Mouse (Mus musculus) embryo, embryonic 11 days (tissue): ENCODE measurements around the gene Knop1.
A peak's percentile ranks its signal among the peaks of the same experiment; 100 is the strongest.

Experiments
- DNase-seq: peaks from one replicate; pipeline ENCODE4 v3.0.0-alpha.2; 2015

The Knop1 gene

DNA sequence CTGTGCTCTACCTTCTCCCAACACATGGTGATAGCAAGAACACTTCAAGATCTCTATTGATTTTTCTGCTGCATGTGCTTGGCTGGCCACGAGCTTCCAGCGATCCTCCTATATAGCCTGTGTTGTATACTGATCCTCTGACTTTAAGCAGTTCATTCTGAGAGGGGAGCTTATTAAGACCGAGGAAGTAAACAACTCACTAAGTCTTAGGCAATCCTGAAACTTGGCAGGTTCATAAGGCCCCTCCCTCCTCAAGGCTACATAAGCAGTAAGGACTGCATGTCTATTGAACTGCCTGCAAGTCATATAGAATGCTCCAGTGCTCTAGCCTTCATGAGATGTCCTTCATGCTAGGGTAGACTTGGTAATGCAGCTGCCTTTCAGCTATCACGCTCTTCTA lies 9.7 kb downstream of the Knop1 start:
- DNase-seq, result no peak

DNA sequence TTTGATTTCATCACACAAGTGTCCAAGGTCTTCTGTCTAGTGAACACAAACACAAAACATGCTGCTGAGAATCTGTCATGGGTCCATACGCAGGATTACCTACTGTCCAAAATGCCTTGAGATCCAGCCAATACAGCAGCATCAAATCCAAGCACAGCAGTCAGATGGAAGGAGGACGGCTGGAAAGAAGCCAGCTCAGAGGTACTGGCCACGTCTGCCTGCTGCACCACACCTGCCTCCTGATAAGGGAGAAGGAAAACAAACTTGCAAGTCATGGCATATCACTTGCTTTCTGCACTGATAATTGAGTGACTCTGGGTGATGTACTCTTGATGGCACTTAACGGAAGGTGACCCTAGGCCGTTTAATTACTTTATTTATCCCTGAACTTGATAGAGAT lies 10.9 kb downstream of the Knop1 start:
- no peak for DNase-seq

DNA sequence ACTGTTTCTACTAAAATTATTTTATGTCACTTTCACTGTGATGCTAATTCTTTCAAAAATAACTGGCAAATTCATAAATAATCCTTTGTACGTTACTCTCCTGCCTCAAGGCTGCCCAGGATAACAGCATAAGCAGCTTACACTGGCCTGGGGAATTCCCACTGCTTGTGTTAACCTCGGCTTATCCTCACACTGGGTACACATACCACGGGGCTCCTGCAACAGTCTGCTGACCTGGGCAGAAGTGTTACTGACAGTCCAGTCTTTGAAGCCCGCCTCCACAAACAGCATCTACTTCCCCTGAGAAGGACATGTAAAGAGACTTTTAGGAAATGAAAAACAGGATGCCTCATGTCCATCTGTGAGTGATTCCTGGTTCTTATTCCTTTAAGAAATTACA lies 13.1 kb downstream of the Knop1 start:
- no peak for DNase-seq

DNA sequence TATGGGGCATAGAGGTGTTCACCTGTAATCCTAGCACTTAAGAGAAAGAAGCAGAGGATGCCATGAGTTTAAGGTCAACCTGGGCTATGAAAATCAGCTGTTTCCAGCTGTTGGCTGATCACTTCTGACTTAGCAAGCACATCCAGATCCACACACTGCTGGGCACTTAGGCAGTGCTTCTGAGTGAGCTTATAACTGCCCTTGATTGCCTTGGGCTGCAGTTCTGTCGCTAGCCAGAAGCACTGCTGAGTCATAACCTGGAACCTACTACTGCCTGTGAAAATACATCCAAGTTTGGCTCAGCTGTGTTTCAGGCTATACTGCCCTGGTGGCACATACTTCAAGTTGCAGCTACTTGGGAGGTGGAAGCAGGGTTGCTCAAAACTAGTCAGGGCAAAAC lies 14.3 kb downstream of the Knop1 start:
- no peak for DNase-seq

DNA sequence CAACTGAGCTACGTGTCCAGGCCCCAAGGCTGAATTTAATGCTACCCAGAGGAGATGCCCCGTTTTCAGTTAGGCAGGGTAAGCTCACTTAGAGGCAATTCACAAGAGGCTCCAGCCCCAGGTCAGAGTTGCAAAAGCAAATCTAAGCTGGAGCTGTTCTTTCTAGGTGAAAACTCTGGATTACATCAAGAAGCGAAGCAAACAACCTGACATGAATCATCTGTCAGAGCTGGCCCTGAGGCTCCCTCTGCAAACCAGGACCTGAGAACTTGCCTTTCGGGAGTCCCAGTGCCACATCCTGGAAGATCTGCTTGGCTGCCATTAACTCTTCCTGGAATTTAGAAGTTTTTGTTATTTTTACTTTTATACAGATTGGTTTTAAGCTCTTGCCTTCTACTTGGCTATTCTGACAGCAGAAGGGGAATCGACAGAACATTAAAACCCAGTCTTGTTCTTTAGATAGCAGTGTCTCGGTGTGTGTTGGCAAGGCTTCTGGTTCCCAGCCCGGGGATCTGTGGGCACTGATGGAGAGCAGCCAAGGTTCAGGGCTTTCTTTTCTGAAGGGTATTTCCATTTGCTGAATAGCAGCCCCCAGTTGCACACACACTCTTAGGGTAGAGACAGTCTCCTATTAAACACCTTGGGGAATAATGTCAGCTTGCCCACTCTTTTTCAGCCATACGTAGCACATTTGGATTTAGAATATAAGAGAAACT lies 14.9 kb downstream of the Knop1 start:
- DNase-seq, result no peak

DNA sequence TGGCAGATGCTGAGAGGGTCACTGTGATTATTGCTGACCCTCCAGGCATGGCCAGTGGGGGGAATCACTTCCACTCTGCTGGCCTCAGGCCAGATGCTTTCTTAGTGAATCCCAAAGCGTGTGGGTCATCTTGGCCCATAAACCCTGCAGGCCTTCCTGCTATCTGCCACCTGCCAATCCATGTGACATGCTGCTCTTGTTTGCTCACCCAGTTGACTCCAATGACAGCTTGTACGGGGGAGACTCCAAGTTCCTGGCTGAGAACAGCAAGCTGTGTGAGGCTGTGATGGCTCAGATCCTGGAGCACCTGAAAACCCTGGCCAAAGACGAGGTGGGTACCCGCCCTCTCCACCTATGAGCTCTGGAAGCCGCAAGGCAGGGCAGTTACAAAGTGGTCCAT lies 18.2 kb downstream of the Knop1 start:
- DNase-seq, result no peak

DNA sequence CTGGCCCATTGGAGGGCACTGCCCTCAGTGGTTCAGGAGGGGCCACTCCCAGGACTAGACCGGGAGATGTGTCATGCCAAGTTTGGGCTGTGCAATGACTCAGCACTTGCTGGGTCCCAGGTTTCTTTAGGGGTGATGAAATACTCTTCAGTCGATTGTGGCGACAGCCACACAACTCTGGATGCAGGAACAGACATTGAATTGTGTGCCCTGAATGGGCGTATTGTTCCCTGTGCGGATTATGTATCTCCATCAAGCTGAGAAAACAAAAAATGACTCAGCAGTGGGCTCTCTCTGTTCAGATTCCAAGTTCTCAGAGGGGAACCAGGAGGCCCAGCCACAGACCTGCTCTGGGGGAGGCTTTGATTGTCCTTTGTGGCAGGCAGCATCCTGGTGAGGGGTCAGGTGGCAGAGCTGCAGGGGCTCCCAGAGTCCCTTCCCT lies 28.1 kb downstream of the Knop1 start:
- peak; percentile 30 for DNase-seq

DNA sequence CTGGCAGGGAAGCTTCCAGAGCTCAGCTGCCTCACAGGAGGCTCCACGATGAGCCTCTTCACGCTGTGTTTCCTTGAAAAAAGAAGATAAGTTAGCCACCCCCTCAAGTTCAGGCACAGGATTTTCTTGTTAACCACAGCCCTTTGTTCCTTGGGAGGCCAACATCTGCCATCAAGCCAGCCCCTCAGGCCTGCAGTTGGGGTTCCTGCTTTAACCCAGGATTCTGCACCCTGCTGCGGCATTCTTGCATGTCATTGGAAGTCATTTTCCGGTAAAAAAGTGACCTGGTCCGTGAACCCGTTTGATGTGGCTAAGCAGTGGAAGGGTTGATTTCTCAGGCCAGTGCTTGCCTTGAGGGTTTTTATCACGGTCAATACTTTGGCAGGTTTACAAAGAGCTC lies 31.6 kb downstream of the Knop1 start:
- DNase-seq, result no peak

DNA sequence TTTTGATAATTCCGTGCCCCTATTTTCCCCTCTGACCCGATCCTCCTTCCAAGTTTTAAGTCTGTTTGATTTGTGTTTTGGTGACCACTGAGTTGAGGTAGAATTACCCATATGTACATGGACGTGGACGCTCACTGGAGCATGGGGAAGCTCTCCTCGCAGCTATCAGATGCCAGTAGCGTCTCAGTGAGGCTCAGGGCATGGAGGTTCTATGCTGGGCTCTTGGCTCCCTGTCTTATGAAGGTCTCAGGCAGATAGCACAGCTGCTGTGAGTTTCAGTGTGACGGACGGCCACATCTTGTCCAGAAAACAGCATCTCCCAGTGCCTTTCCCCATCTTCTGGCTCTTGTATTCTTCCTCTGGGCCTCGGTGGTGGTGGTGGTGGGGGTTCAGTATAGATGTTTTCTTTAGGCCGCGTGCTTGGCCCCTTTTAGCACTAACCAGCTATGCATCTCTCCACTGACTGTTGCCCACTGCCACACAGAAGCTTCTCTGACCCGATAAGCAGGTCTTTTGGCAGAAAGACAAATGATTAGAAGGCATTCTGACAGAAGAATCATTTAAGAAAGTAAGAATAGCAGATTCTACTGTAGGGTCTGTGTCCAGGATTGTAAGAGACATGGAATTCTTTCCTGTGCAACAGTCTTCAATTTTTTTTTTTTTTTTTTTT lies 34.0 kb downstream of the Knop1 start:
- DNase-seq, result no peak

DNA sequence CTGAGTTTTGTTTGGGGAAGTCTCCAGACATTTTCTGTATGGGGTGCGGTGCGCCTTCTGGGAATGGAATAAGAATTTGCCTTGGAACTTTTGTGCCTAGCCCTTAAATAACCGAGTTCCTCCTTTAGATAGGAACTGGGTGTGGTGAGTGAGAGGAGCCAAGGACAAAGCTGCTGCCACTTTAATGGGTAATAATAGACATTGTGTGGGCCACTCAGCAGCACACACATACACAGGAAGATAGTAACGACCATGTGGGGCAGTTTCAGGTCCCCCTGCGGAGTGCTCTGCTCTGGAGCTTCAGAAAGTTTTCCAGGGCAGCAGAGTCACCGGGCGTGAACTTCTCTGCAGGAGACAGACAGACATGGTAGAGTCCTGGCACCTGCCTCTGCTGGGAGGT lies 34.7 kb downstream of the Knop1 start:
- DNase-seq, result no peak

DNA sequence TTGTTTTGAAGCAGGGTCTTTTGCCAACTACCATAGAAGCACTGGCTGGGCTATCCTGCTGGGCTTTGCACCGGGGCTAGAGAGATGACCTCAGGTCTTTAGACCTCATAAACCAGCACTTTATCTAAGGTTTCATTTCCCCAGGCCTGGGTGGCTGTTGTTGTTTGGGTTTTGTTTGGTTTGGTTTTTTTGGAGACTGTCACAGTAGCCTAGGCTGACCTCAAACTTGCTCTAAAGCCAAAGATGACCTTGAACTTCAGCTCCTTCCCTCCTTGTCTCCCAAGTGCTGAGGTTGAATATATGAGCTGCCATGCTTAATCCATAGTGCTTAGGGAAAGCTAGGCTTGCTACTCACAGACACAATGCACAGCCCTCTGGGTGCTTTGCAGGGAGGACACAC lies 36.4 kb downstream of the Knop1 start:
- DNase-seq, result no peak

DNA sequence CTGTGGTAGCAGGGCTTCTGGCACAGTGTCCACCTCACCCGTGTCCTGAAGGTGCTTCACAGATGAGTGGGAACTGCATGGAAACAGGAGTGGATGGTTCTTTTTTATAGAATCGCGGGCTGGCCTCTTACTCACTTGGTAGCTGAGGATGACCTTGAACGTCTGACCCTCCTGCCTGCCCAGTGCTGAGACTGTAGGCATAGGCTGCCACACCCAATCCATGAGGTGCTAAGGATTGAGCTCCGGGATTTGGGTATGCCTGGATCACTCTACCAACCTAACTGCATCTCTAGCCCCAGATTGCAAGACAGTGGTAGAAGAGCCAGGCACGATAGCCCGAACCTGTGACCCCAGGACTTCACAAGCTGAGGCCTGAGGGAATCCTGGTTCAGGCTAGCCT lies 38.3 kb downstream of the Knop1 start:
- no peak for DNase-seq

DNA sequence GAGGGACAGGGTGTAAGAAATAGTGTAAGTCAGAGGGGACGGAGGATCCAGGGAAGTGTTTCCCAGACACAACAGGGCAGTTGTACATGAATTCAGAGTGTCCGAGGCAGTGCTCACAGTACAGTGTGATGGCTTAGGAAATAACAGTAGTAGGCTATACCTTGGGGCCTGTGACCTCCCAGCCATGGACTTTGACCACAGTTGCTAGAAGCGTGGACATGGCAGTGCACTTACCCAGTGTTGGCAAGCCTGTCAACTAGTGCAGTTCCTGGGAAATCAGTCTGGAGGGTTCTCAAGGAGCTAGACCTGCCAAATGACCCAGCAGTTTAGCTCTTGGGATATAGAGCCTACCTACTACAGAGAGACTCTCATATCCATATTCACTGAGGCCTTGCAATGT lies 39.8 kb downstream of the Knop1 start:
- DNase-seq, result no peak

DNA sequence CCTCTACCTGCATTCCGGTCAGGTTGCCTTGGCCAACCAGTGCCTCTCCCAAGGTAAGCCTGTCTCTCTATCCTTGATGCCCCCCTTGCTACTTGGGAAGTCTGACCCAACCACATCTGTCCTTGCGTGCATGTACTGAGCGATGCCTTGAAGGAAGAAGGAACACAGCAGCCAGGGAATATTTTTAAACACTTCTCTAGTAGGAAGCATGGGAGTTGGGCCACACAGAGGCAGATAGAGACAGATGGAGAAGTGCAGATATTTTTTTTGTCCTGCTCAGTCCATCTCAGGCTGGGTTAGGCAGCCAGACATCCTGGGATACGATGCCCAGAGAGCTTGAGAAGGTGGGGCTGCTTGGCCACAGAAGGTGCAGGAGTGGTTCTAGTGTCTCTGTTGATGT lies 42.5 kb downstream of the Knop1 start:
- no peak for DNase-seq

DNA sequence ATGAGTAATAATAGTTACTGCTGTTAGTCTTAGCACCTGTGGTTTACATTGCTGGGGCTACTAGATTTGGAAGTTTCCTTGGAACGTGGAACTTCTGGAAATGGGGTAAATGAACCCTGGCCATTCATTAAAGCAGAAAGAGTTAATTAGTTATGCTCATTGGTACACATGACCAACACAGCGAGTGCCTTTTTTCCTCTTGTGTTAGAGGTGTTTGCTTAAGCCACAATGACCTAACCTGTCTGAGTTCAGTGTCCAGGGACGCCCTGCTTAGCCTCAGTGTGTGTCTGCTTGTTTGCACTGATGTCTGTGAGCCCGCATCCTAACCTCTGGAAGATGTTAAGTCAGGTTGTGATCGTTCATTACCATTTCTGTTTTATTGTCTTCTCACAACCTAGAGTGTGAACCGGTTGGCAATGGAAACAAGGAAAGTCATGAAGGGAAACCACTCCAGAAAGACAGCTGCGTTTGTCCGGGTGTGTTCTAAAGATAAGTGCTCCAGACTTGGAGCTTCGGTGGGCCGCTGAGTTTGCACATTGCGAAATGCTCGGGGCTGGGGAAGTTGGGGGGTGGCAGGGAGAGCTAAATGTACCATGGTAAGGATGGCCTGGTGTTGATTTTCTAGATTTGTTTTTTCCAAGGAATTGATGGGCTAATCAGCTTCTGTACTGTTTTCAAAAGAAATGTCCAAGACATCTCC lies 44.5 kb downstream of the Knop1 start:
- no peak for DNase-seq

DNA sequence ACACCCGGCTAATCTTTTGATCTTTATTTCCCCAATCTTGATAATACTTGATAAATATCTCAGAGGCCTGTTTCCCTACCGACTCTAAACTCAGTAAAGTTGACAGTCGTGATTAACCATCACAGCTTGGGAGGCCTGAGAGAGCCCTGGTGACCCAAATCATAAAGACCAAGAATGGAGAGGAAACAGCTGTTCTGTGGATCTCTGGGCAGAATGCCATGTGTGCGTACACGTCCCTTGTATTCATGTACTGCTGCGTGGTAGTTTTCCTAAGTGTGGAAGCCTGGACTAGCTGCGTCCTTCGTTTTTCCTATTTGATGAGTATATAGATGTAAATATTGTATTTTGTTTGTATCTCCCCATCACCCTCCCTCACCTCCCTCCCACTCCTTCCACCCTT lies 48.2 kb downstream of the Knop1 start:
- DNase-seq, result no peak

DNA sequence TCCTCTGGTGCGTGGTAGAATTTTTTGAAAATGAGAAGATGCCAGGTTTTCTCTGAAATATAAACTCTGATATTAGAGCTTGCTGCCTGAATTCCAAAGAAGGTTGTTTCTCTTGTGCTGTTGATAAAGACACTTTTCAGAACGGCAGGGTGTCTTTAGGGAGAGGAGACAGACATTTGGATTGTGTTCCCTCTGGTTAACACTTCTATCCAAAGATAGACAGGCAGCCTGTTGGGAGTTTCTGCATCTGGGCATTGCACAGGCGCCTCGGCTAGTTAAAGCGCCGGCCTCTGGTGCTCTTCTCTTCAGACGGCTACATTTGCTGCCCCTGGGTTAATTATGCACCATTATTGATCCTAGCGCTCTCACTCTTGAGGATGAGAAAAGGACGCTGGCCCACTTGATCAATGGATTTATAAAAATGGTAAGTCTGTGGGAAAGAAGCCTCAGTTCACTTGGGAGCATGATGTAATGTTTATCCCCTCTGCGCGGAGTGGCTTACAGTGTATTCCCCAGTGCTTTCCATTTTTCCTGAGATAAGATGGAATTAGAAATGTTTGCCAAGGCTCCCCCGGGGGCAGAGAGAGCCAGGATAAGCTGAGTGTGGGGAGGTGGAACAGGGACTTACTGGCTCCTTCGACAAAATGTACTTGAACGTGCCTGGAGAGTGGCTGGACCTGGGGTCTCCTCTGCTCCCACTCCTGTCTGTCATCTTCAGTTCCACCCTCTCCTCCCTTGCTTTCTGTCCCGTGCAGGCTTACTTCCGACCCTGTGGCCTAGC lies 49.2 kb downstream of the Knop1 start:
- no peak for DNase-seq

DNA sequence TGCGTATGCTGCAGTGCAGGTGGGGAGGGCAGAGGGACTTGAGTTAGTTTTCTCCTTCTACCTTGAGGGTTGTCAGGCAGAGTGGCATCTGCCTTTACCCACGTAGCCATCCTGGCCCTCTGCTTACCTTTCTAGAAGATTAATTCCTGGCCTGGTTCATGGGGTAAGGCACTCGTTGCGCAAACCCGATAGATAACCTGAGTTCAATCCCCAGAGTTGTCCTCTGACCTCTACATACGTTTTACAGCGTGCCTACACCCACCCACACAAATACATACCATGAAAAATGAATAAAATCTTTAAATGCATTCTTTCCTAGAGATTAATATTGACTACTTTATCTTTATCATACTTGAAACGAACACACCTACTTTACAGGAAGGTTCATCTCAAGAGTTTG lies 52.6 kb downstream of the Knop1 start:
- no peak for DNase-seq

DNA sequence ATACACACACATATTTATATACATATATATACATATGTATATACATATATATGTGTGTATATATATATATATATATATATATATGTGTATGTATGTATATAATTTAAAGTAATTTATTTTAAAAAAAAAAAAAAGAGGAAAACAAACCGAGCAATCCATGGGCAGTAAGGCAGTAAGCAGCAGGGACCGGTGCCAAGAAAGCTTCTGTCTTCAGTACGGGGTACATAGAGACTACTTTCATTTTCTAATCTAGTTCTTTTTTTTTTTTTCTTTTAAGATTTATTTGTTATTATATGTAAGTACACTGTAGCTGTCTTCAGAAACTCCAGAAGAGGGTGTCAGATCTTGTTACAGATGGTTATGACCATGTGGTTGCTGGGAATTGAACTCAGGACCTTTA lies 54.3 kb downstream of the Knop1 start:
- DNase-seq, result no peak

DNA sequence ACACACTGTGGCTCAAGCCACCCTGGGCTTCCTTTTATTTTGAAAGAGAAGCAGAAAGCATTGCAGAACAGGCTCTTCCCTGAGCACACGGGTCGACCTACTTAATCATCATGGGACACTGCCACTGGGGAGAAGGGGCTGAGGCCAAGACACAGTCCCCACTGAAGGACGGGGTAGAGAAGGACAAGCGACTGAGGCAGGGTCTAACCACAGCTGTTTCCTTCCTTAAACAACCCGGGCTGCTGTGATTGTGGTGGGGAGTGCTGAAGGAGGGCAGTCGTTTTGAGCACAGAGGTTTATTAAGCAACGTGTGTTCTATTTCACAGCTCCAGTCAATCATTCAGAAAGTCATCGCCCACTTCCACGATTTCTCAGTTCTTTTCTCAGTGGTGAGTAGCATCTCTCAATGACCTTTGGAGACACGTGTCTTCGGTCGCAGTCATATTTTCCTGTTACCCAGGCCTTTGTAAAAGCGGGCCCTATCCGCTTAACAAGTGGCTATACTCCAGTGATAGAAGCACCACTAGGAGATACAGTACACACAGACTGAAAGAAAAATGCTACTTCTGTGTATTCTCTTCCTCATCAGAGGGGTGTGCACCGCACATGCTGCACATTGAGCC lies 55.8 kb downstream of the Knop1 start:
- no peak for DNase-seq

DNA sequence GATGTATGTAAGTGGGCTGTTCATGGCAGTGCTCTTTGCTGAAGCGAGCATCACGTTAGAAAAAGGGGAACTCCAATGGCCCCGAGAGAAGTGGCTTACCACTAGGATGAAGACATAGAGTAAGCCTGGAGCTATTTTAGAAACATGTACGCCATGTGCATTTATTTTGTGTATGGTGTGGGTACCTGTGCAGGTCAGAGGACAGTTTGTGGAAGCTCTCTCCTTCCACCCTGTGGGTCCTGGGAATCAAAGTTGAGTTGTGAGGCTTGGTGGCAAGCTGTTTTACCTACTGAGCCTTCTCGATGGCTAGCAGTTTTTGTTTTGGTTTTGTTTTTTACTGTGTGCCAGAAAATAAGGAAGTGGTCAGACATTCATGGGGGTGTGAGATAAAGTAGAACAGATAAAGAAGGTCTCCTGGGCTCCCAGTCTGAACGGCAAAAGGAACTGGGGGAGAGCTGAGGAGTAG lies 57.9 kb downstream of the Knop1 start:
- DNase-seq, result no peak

DNA sequence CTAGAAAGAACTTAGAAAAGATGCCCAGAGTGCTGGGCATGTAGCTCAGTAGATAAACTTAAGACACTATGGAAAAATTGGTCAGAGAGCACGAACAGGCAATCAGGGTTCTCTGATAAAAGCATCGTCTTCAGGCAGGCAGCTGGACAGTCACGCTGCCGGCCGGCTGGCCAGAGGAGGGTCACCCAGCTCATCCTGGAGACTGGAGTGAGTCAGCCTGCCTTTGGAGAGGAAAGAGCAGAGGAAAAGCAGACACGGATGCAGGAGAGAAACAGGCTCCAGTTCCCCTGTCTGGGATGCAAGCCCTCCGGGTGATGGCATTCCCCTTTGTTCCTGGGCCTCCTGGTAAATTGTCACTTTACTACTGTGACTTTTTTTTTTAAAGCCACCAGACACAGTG lies 58.5 kb downstream of the Knop1 start:
- DNase-seq, result no peak

DNA sequence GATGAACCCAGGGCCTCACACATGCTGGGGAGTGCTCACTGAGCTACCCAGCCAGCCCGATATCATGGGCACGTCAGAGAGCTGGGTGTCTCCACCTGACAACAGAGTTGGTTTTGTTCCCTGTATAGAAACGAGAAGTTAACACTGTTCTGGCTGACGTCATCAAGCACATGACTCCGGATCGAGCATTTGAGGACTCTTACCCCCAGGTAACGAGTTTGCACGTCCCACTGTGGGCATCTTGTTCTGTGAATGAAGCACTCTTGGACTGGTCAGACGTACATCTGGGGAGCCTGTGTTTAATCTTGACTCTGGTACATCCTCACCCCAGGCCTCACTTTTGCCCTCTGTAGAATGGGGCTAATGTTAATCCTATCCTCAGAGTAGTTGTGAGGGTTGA lies 59.2 kb downstream of the Knop1 start:
- no peak for DNase-seq
